8 mouse cellular contexts compared by ENCODE assay signal in the genomic region with DNA sequence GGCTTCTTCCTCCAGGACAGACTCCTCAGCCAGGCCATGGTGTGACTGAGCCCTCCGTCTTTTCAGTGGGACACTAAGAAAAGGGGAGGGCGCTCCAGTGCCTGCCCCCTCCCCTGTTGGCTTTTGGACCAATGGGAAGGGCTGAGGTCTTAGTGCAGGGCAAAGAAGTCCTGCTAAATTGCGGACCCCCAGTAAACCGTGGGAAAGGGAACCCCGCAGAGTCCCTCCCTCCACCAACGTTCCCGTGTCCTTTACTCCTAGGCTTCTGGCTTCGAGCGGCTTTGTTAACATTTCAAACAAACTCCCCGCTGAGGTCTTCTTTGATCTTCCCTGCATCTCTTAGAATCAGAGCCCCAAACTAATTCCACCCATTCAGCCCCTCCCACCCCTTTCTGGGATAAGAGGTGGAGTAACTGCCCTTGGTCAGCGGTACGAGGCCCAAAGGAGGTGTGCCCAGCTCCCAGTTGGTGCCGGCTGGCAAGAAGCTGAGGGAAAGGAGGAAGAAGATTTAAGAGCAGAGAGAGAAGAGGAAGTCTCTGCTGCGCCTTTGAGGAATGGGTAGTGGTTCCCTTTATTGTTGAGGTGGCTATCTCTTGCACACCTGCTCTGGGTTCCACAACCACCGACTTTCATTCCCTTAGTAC. TPM values are rescaled to one million over a fixed set of nuclear protein-coding genes. Genes with fewer than 3 reads are reported as not detected.
DNase-seq lines count a peak whose midpoint lies in the region; ATAC-seq and TF ChIP-seq lines count a peak whose summit lies in the region.

No protein-coding gene starts in this region.

- 7% methylated on average over 15 of the region's 15 CpGs for WGBS in lung, embryonic 16.5 days
- WGBS in lung, adult 2 months, result 40% methylated on average over 15 of the region's 15 CpGs
- WGBS in hindbrain, embryonic 14.5 days, result 2% methylated on average over 15 of the region's 15 CpGs
- WGBS in liver, embryonic 14.5 days (ENCODE audit: insufficient replicate concordance), result 10% methylated on average over 15 of the region's 15 CpGs

- no peak for TF ChIP-seq CTCF in lung, adult 2 months (IDR thresholded peaks at IDR 0.05; ENCODE audit: insufficient read depth, low read length)
- no peak for TF ChIP-seq CTCF in liver, embryonic 14.5 days (IDR thresholded peaks at IDR 0.05; ENCODE audit: low read depth)

- H3K4me1 ChIP-seq in lung, embryonic 16.5 days (replicated peaks; ENCODE audit: control insufficient read depth, insufficient read depth, low read length), result peaks cover 34% of the 10 kb centered on the region
- H3K4me1 ChIP-seq in lung, adult 2 months (ENCODE audit: control insufficient read depth, insufficient read depth, low read length), result peaks cover 9% of the 10 kb centered on the region
- peaks cover 15% of the 10 kb centered on the region; the same call in 1 of the 2 replicates for H3K4me1 ChIP-seq in hindbrain, embryonic 14.5 days (replicated peaks; ENCODE audit: control insufficient read depth, insufficient read depth, low read length)
- peaks cover 7 to 20% of the 10 kb centered on the region in 2 experiments for H3K4me1 ChIP-seq in liver, embryonic 14.5 days (replicated peaks; ENCODE audit: control insufficient read depth in 2 of 2, insufficient read depth in 2 of 2, low read length in 1 of 2)

- peak overlapping the region; percentile 21; the same call in 1 of the 2 replicates for H3K9ac ChIP-seq in lung, embryonic 16.5 days (ENCODE audit: low read length)
- H3K9ac ChIP-seq in hindbrain, embryonic 14.5 days, result no peak overlapping the region
- no peak overlapping the region for H3K9ac ChIP-seq in liver, embryonic 14.5 days (replicated peaks)

- no peak for DNase-seq in lung, adult 2 months
- no peak for DNase-seq in hindbrain, embryonic 14.5 days (ENCODE audit: low spot score)
- DNase-seq in liver, embryonic 14.5 days (ENCODE audit: low read depth in 3 of 3, low spot score in 3 of 3), result no peak
- peak; percentile 27 for DNase-seq in retina, postnatal 1 day
- DNase-seq in left cerebral cortex, adult 9 months (ENCODE audit: low spot score in 2 of 2), result no peak
- no peak for DNase-seq in thymus, postnatal 0 days (ENCODE audit: low spot score)

- H3K27me3 ChIP-seq in lung, embryonic 16.5 days (ENCODE audit: control insufficient read depth, insufficient read depth, low read depth, low read length), result peaks cover 13% of the 10 kb centered on the region
- peaks cover 45% of the 10 kb centered on the region for H3K27me3 ChIP-seq in hindbrain, embryonic 14.5 days (ENCODE audit: control insufficient read depth, insufficient read depth, low read length)
- peaks cover 46% of the 10 kb centered on the region for H3K27me3 ChIP-seq in liver, embryonic 14.5 days (ENCODE audit: control insufficient read depth, insufficient read depth, low read length)

- H3K4me2 ChIP-seq in lung, embryonic 16.5 days (ENCODE audit: low read depth, low read length), result peak overlapping the region; percentile 20
- peak overlapping the region; percentile 11 for H3K4me2 ChIP-seq in hindbrain, embryonic 14.5 days (replicated peaks)
- peak overlapping the region; percentile 30 for H3K4me2 ChIP-seq in liver, embryonic 14.5 days (ENCODE audit: low read depth)

- no peaks in the 10 kb centered on the region for H3K36me3 ChIP-seq in lung, embryonic 16.5 days (ENCODE audit: control insufficient read depth, insufficient read depth, low read length)
- no peaks in the 10 kb centered on the region for H3K36me3 ChIP-seq in hindbrain, embryonic 14.5 days (replicated peaks; ENCODE audit: control insufficient read depth, insufficient read depth)
- H3K36me3 ChIP-seq in liver, embryonic 14.5 days (replicated peaks; ENCODE audit: control insufficient read depth, insufficient read depth, low read depth), result no peaks in the 10 kb centered on the region

- H3K27ac ChIP-seq in lung, embryonic 16.5 days (ENCODE audit: low read length), result no peak overlapping the region
- no peak overlapping the region for H3K27ac ChIP-seq in hindbrain, embryonic 14.5 days
- H3K27ac ChIP-seq in liver, embryonic 14.5 days, result no peak overlapping the region

- no peaks in the 10 kb centered on the region for H3K9me3 ChIP-seq in lung, embryonic 16.5 days (ENCODE audit: control insufficient read depth, low read length)
- no peaks in the 10 kb centered on the region for H3K9me3 ChIP-seq in hindbrain, embryonic 14.5 days (ENCODE audit: control insufficient read depth, low read length)
- H3K9me3 ChIP-seq in liver, embryonic 14.5 days (ENCODE audit: control insufficient read depth, low read length), result no peaks in the 10 kb centered on the region

- no peak for ATAC-seq in lung, embryonic 16.5 days (ENCODE audit: low read depth)
- no peak; the same call in 1 of the 2 replicates for ATAC-seq in hindbrain, embryonic 14.5 days (ENCODE audit: low FRiP score)
- ATAC-seq in liver, embryonic 14.5 days (ENCODE audit: insufficient read depth), result no peak
- ATAC-seq in frontal cortex, adult (ENCODE audit: low TSS enrichment), result no peak

- no peak overlapping the region for H3K4me3 ChIP-seq in lung, embryonic 16.5 days (ENCODE audit: low read length)
- H3K4me3 ChIP-seq in lung, adult 2 months (replicated peaks; ENCODE audit: extremely low read depth, low read depth, low read length), result no peak overlapping the region
- H3K4me3 ChIP-seq in hindbrain, embryonic 14.5 days (replicated peaks; ENCODE audit: low read length), result no peak overlapping the region
- H3K4me3 ChIP-seq in liver, embryonic 14.5 days (ENCODE audit: insufficient read depth in 1 of 2, low read depth in 2 of 2, low read length in 2 of 2), result no peak overlapping the region

- TF ChIP-seq EP300 in liver, embryonic 14.5 days (IDR thresholded peaks at IDR 0.05; ENCODE audit: low read depth), result no peak

- TF ChIP-seq POLR2A in lung, adult 2 months (IDR thresholded peaks at IDR 0.05; ENCODE audit: borderline replicate concordance, extremely low read depth, low read depth, low read length), result no peak

RNA-seq across cellular contexts. Expression of a gene that starts 9.6 kb away (rescaled TPM):
- 3.4 and 3.8 TPM in 2 replicates for polyA plus RNA-seq in lung, embryonic 16.5 days (2015; fragmentation: Nextera tagmentation; extraction: Ambion mirVana)
- 47.1 and 50.1 TPM in 2 replicates for polyA plus RNA-seq in lung, adult 2 months (2012; rRNA removed)
- polyA plus RNA-seq in hindbrain, embryonic 14.5 days (2014; fragmentation: Nextera tagmentation; extraction: Ambion mirVana), result 5.8 and 7.0 TPM in 2 replicates
- polyA plus RNA-seq in liver, embryonic 14.5 days (2012; rRNA removed), result 1.2 and 1.5 TPM in 2 replicates
- 0.74 and 0.91 TPM in 2 replicates for polyA plus RNA-seq in liver, embryonic 14.5 days (2014; fragmentation: Nextera tagmentation; extraction: Ambion mirVana)
- polyA plus RNA-seq in thymus, postnatal 0 days (2015; fragmentation: Nextera tagmentation; extraction: Ambion mirVana), result 3.3 and 3.6 TPM in 2 replicates

RNA-seq across cellular contexts. Expression of a gene that starts 35.8 kb away (rescaled TPM):
- 0.50 and 0.75 TPM in 2 replicates for polyA plus RNA-seq in lung, embryonic 16.5 days (2015; fragmentation: Nextera tagmentation; extraction: Ambion mirVana)
- 2.8 TPM in 2 replicates for polyA plus RNA-seq in lung, adult 2 months (2012; rRNA removed)
- 1.2 and 2.2 TPM in 2 replicates for polyA plus RNA-seq in hindbrain, embryonic 14.5 days (2014; fragmentation: Nextera tagmentation; extraction: Ambion mirVana)
- polyA plus RNA-seq in liver, embryonic 14.5 days (2012; rRNA removed), result 0.01 and 0.03 TPM in 2 replicates
- 0.08 TPM in 1 of 2 replicates, not detected in the other for polyA plus RNA-seq in liver, embryonic 14.5 days (2014; fragmentation: Nextera tagmentation; extraction: Ambion mirVana)
- 0.31 and 0.35 TPM in 2 replicates for polyA plus RNA-seq in thymus, postnatal 0 days (2015; fragmentation: Nextera tagmentation; extraction: Ambion mirVana)
